Mouse (Mus musculus) liver, embryonic 16.5 days (tissue): Measurements from ENCODE around the gene Ssh2. TPM values are rescaled to one million over a fixed set of nuclear protein-coding genes. Genes with fewer than 3 reads are reported as not detected.
A peak's percentile ranks its signal among the peaks of the same experiment; 100 is the strongest.

ENCODE experiments used
- ATAC-seq: fragments of 200-750 bp; cut with Nextera tagmentation; 2 replicates; pipeline ENCODE4 v1.8.0; 2017; ENCODE audit warnings: low read depth, mild to moderate bottlenecking, moderate number of reproducible peaks, moderate library complexity
- H3K27ac ChIP-seq: fragments of 300-500 bp; sonication (generic); 2 replicates; pipeline ENCODE4 v1.5.1; 2014; ENCODE audit warnings: mild to moderate bottlenecking, low read length
- H3K27me3 ChIP-seq: fragments of 300-500 bp; sonication (generic); 2 replicates; pipeline ENCODE4 v1.6.1; 2014; ENCODE audit warnings: low read depth, low read length, mixed read lengths; ENCODE audit not compliant: control insufficient read depth, insufficient read depth
- H3K36me3 ChIP-seq: fragments of 300-500 bp; sonication (generic); 2 replicates; pipeline ENCODE4 v1.6.1; 2014; ENCODE audit warnings: mild to moderate bottlenecking; ENCODE audit not compliant: control insufficient read depth, insufficient read depth
- H3K4me1 ChIP-seq: fragments of 300-500 bp; sonication (generic); 2 replicates; pipeline ENCODE4 v1.6.1; 2014; ENCODE audit warnings: low read depth, low read length, mixed read lengths; ENCODE audit not compliant: control insufficient read depth
- H3K4me2 ChIP-seq: fragments of 300-500 bp; sonication (generic); 2 replicates; pipeline ENCODE4 v1.6.1; 2014; ENCODE audit warnings: low read depth, low read length, mixed read lengths
- H3K4me3 ChIP-seq: fragments of 300-500 bp; sonication (generic); 2 replicates; pipeline ENCODE4 v1.5.1; 2014; ENCODE audit warnings: low read depth, mild to moderate bottlenecking, low read length
- H3K9ac ChIP-seq: fragments of 300-500 bp; sonication (generic); 2 replicates; pipeline ENCODE4 v1.6.1; 2014; ENCODE audit warnings: low read depth, low read length
- H3K9me3 ChIP-seq: fragments of 300-500 bp; sonication (generic); replicated peaks from 2 replicates; pipeline ENCODE4 v1.6.1; 2016; ENCODE audit warnings: low read length; ENCODE audit not compliant: control insufficient read depth
- WGBS: fragments of 180-500 bp; shearing (Covaris S2); extraction: QIAGEN DNeasy Blood & Tissue Kit; methylation state at CpG from one replicate; pipeline ENCODE4 v1.1.7; 2014; ENCODE audit not compliant: insufficient replicate concordance; 5-methylcytosine and 5-hydroxymethylcytosine counted together
- polyA plus RNA-seq: library from polyadenylated mRNA; unstranded; fragments of >200 nt; fragmentation: Nextera tagmentation; extraction: Ambion mirVana; gene quantifications from 2 replicates; pipeline ENCODE4 v1.2.1, GENCODE M21; 2015

The Ssh2 gene
- polyA plus RNA-seq, 1 experiment from 2014 or later, result 4.7 TPM

DNA sequence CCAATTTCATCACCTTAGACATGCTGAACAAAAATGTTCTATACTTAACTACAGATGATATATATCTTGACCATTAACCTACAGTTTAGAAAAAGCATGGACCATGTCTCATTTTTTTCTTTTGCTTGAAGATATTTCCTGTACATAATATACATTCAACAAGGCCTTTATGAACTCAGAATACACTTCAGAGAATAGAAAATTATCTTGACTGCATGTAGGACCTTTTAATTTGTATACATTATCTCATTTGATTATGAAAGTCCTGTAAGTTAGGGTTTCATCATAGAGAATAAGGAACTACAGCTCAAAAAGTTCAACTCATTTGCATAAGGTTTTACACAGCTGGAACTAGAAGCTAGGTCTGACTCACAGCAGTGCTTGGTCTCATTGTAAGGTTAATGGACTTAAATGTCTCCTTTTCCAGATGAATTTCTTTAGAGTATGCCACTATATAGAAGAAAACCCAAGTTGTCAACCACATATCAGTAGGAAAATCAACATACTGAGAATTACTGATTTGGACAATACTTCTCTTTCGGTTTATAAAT lies 1.9 kb upstream of the Ssh2 start:
- H3K27ac ChIP-seq, result no peak overlapping the region
- no peak overlapping the region for H3K4me3 ChIP-seq
- H3K4me2 ChIP-seq, result no peak overlapping the region
- no peaks in the 10 kb centered on the region for H3K36me3 ChIP-seq
- ATAC-seq, result no peak
- peaks cover 16% of the 10 kb centered on the region for H3K4me1 ChIP-seq
- H3K9ac ChIP-seq, result no peak overlapping the region
- H3K9me3 ChIP-seq, result no peaks in the 10 kb centered on the region
- 88% methylated on average over 1 of the region's 1 CpGs for WGBS
- no peaks in the 10 kb centered on the region for H3K27me3 ChIP-seq

DNA sequence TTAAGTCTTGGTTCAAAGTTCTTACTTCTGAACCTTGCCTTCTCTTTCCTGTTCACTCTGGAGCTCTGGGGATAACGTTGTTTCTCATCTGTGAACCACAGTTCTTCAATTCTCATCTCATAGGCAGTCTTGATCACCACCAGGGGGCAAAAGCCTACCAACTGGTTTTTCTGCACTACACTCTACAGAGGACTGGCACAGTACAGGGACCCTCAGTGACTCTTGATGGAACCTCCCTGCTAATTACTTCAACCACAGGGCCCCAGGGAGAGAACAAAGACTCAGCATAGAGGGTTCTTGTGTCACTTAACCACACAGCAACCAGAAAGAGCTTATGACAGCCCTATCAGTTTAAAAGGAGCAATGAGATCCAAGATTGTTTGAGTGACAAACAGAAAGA lies 1.3 kb upstream of the Ssh2 start:
- no peaks in the 10 kb centered on the region for H3K27me3 ChIP-seq
- peaks cover 16% of the 10 kb centered on the region for H3K4me1 ChIP-seq
- ATAC-seq, result peak; percentile 25; the same call in 1 of the 2 replicates
- no peaks in the 10 kb centered on the region for H3K9me3 ChIP-seq
- H3K36me3 ChIP-seq, result no peaks in the 10 kb centered on the region
- no peak overlapping the region for H3K27ac ChIP-seq
- peak overlapping the region; percentile 96; the same call in 1 of the 2 replicates for H3K4me2 ChIP-seq
- H3K4me3 ChIP-seq, result no peak overlapping the region
- 2% methylated on average over 1 of the region's 1 CpGs for WGBS
- no peak overlapping the region for H3K9ac ChIP-seq

DNA sequence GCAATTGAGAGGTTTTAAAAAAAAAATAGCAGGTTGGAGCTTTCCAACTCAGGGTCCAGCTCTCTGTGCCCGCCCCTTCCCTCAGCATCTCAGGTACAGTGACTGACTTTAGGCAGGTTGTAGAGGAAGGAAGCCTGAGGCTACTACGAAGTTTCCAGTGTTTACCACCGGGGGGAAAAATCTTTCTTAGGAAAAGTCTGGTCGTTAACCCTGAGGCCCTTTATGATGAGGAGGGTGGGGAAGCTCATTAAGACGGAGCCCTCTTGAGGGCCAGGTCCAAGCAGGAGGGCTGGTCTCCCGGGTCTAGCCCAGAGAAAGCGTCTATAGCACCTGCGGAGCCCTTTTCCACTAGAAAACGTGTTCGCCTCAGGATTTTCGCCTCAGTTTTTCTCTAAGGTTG lies 604 bp upstream of the Ssh2 start:
- Histone ChIP-seq H3K27me3 (no peaks in the 10 kb centered on the region), H3K9ac (peak overlapping the region; percentile 98), H3K27ac (peak overlapping the region; percentile 80), H3K9me3 (no peaks in the 10 kb centered on the region), H3K4me3 (peak overlapping the region; percentile 94), H3K4me1 (peaks cover 16% of the 10 kb centered on the region), H3K36me3 (no peaks in the 10 kb centered on the region), H3K4me2 (peak overlapping the region; percentile 96)
- WGBS, result 3% methylated on average over 11 of the region's 11 CpGs
- ATAC-seq, result no peak

DNA sequence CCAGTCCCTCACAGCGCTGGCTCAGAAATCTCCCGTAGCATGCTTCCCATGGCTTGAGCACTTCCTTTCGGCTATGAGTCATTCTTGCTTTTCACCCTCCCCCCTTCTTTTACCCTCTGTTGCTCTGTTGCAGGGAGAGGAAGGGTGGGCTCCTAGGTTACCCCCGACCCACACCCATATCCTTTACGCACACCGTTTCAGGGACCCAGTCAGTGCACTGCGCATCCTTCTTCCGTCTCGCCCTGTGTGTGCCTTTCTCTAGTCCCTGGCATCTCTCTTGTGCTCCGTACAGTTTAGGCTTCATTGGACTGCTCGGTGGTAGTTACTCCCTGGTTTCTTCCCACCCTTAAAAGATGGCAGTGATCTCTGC lies 659 bp downstream of the Ssh2 start:
- whole genome bisulfite sequencing, result 0% methylated on average over 11 of the region's 11 CpGs
- Histone ChIP-seq H3K4me2 (peak overlapping the region; percentile 96), H3K36me3 (no peaks in the 10 kb centered on the region), H3K9ac (peak overlapping the region; percentile 98), H3K9me3 (no peaks in the 10 kb centered on the region), H3K4me3 (peak overlapping the region; percentile 94), H3K27me3 (no peaks in the 10 kb centered on the region), H3K4me1 (peaks cover 16% of the 10 kb centered on the region), H3K27ac (no peak overlapping the region)
- no peak for ATAC-seq

DNA sequence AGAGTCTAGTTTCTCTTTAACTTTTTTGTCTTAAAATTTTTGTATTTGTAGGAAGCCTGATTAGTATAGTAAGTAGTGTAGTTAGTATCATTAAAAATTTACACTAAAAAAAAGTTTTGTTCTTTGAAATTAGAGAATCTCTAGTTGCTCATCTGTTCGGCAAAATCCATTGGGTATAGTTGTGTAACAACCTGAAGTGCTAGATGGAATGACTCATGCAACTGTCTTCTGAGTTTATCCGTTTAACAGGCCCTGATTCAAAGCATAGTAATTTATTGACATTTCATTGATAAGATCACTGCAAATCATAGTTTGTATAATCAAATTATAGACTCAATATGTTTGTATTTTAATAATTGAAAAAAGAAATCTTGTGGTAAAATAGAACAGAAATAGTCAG lies 14.7 kb downstream of the Ssh2 start:
- Histone ChIP-seq H3K4me1 (no peaks in the 10 kb centered on the region), H3K27ac (no peak overlapping the region), H3K27me3 (no peaks in the 10 kb centered on the region), H3K9me3 (no peaks in the 10 kb centered on the region), H3K9ac (no peak overlapping the region), H3K4me3 (no peak overlapping the region), H3K4me2 (no peak overlapping the region), H3K36me3 (no peaks in the 10 kb centered on the region)
- WGBS, result 52% methylated on average over 2 of the region's 2 CpGs
- no peak for ATAC-seq

DNA sequence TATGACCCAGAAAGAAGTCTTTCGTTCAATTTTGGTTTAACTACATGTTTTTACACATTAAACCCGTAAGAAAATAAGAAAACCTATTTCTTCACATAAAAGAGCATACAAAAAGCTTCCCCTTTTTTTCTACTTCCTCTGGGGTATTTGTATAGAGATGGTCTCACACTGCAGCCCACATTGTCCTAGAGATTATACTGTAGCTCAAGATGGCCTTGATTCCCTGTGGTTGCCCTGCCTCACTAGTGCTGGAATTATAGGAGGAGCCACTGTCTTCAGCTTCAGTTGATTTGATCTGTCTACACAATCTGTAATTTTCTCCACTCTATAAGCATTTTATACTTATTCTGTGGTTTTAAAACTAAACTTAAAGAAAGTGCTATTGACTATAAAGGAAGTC lies 15.4 kb downstream of the Ssh2 start:
- no peaks in the 10 kb centered on the region for H3K9me3 ChIP-seq
- H3K36me3 ChIP-seq, result no peaks in the 10 kb centered on the region
- ATAC-seq, result no peak
- no peak overlapping the region for H3K9ac ChIP-seq
- no peak overlapping the region for H3K27ac ChIP-seq
- H3K4me3 ChIP-seq, result no peak overlapping the region
- H3K4me2 ChIP-seq, result no peak overlapping the region
- 48% methylated on average over 2 of the region's 2 CpGs for WGBS
- no peaks in the 10 kb centered on the region for H3K4me1 ChIP-seq
- no peaks in the 10 kb centered on the region for H3K27me3 ChIP-seq

DNA sequence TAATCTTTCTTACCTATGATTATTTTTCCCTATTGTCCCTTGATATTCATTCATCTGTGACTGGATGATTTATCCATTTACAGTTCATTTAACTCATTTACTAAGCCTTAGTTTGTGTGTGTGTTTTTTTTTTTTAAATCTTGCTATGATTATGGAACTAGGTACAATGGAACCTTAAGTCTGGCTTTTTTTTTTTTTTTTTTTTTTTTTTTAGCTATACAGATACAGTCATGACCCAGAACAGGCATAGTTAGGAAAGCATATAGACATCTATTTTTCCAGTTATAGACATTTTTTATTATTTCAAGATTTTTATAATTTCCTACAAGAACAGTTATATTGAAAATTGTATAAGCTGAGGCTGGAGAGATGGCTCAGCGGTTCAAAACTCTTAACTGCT lies 19.2 kb downstream of the Ssh2 start:
- H3K36me3 ChIP-seq, result no peaks in the 10 kb centered on the region
- WGBS, result 86% methylated on average over 1 of the region's 1 CpGs
- ATAC-seq, result no peak
- H3K27ac ChIP-seq, result no peak overlapping the region
- H3K4me3 ChIP-seq, result no peak overlapping the region
- no peaks in the 10 kb centered on the region for H3K9me3 ChIP-seq
- no peak overlapping the region for H3K4me2 ChIP-seq
- H3K27me3 ChIP-seq, result no peaks in the 10 kb centered on the region
- no peak overlapping the region for H3K9ac ChIP-seq
- no peaks in the 10 kb centered on the region for H3K4me1 ChIP-seq

DNA sequence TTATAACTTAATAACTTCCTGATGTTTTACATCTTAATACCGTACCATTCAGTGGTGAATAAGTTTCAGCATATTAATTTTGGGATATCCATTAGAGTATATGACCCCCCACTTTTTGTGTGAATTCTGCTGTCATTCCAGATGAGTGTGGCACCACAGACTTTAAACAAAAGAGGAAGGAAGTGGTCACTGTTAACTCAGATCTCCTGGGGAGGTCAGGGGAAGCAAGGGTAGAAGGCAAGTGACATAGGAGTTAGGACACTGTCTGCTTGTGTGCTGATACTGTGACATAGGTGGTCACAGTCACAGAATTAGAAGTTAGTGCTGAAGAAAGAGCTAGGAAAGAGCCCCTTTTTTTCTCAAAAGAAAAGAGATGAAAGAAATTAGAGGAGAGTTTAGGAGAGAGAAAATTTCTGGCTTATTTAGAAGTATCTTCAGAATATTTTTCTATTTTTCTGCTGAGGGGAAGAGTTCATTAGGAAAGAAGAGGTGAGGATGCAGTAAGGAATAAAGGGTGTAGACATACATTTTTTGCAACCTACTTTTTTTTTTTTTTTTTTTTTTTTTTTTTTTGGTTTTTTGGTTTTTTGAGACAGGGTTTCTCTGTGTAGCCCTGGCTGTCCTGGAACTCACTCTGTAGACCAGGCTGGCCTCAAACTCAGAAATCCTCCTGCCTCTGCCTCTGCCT lies 23.7 kb downstream of the Ssh2 start:
- Histone ChIP-seq H3K4me3 (no peak overlapping the region), H3K27me3 (no peaks in the 10 kb centered on the region), H3K4me2 (no peak overlapping the region), H3K9me3 (no peaks in the 10 kb centered on the region), H3K27ac (peak overlapping the region; percentile 29; the same call in 1 of the 2 replicates), H3K4me1 (no peaks in the 10 kb centered on the region), H3K9ac (no peak overlapping the region), H3K36me3 (no peaks in the 10 kb centered on the region)
- ATAC-seq, result no peak
- whole genome bisulfite sequencing, result 34% methylated on average over 1 of the region's 1 CpGs

DNA sequence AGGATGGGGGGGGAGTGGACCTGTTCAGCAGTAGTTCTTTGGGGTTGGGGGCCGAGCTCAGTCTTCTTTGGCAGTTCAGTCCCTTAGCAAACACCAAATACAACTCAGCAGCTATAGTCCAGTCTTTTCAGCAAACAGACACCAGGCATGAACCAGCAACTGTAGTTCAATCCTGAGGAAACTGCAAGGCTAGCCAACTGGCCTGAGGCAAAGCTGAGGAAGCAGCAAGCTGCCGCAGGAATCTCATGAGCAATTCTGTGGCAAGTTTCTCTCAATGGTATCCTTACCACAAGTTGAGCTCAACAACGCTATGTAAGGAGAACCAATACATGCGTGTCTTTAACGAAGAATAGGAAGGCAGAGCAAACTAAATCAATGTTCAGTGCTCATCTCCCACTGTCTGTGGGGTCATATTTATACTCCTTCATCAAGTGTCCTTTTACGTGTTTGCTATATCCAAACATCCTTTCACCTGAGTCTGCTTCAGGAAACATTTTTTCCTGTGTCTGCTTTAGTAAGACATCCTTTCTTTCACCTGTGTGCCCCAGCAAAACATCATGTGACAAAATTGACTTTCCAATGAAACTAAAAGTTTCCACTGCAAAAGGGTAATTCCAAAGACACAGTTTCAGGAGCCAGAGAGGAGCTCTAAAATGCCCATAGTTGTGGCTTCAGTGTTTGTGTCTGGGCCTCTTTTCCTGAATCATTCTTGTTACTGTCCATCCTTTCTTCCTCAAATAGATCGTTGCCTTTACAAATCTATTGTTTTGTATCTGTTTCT lies 24.6 kb downstream of the Ssh2 start:
- no peaks in the 10 kb centered on the region for H3K9me3 ChIP-seq
- no peaks in the 10 kb centered on the region for H3K27me3 ChIP-seq
- no peaks in the 10 kb centered on the region for H3K4me1 ChIP-seq
- H3K4me2 ChIP-seq, result no peak overlapping the region
- H3K27ac ChIP-seq, result peak overlapping the region; percentile 29
- no peak overlapping the region for H3K9ac ChIP-seq
- no peak overlapping the region for H3K4me3 ChIP-seq
- no peak for ATAC-seq
- 56% methylated on average over 7 of the region's 7 CpGs for WGBS
- no peaks in the 10 kb centered on the region for H3K36me3 ChIP-seq
